Mouse (Mus musculus) midbrain, embryonic 15.5 days (tissue): Measurements from ENCODE around the gene Irf6. TPM values are rescaled to one million over a fixed set of nuclear protein-coding genes. Genes with fewer than 3 reads are reported as not detected.

ENCODE experiments used
- ATAC-seq: fragments of 200-750 bp; cut with Nextera tagmentation; replicated peaks from 2 replicates; pipeline ENCODE4 v1.8.0; 2017; ENCODE audit warnings: moderate TSS enrichment
- H3K27ac ChIP-seq: fragments of 300-500 bp; sonication (generic); 2 replicates; pipeline ENCODE4 v1.5.1; 2015; ENCODE audit warnings: mild to moderate bottlenecking, inconsistent platforms
- H3K27me3 ChIP-seq: fragments of 300-500 bp; sonication (generic); replicated peaks from 2 replicates; pipeline ENCODE4 v1.6.1; 2015; ENCODE audit warnings: inconsistent platforms
- H3K36me3 ChIP-seq: fragments of 300-500 bp; sonication (generic); replicated peaks from 2 replicates; pipeline ENCODE4 v1.6.1; 2015; ENCODE audit warnings: inconsistent platforms
- H3K4me1 ChIP-seq: fragments of 300-500 bp; sonication (generic); 2 replicates; pipeline ENCODE4 v1.6.1; 2015; ENCODE audit warnings: inconsistent platforms
- H3K4me2 ChIP-seq: fragments of 300-500 bp; sonication (generic); 2 replicates; pipeline ENCODE4 v1.6.1; 2015; ENCODE audit warnings: inconsistent platforms, mild to moderate bottlenecking, moderate library complexity
- H3K4me3 ChIP-seq: fragments of 300-500 bp; sonication (generic); 2 replicates; pipeline ENCODE4 v1.5.1; 2015; ENCODE audit warnings: mild to moderate bottlenecking, inconsistent platforms
- H3K9ac ChIP-seq: fragments of 300-500 bp; sonication (generic); 2 replicates; pipeline ENCODE4 v1.6.1; 2015; ENCODE audit warnings: mild to moderate bottlenecking, inconsistent platforms
- H3K9me3 ChIP-seq: fragments of 300-500 bp; sonication (generic); 2 replicates; pipeline ENCODE4 v1.6.1; 2016; ENCODE audit warnings: inconsistent platforms
- WGBS: fragments of 180-500 bp; shearing (Covaris S2); methylation state at CpG from one replicate; pipeline ENCODE4 v1.1.7; 2015; ENCODE audit warnings: mixed read lengths; 5-methylcytosine and 5-hydroxymethylcytosine counted together
- polyA plus RNA-seq: library from polyadenylated mRNA; unstranded; fragments of >200 nt; fragmentation: Nextera tagmentation; extraction: Ambion mirVana; gene quantifications from 2 replicates; pipeline ENCODE4 v1.2.1, GENCODE M21; 2015

Gene Irf6
- polyA plus RNA-seq, 1 experiment from 2014 or later = 0.81 TPM

- no peak for ATAC-seq
- no peak overlapping the region for H3K9ac ChIP-seq
- WGBS = 74% methylated on average over 3 of the region's 3 CpGs
Observed at GRCm38 (mm10) chr1:193159163-193159562, 6.3 kb downstream of the Irf6 start.

GRCm38 (mm10) chr1:193159613-193160012 is 6.7 kb downstream of the Irf6 start:
- no peak overlapping the region for H3K27ac ChIP-seq
- WGBS = 66% methylated on average over 1 of the region's 1 CpGs
- H3K9ac ChIP-seq = no peak overlapping the region
- no peaks in the 10 kb centered on the region for H3K9me3 ChIP-seq
- H3K4me3 ChIP-seq = no peak overlapping the region
- H3K36me3 ChIP-seq = no peaks in the 10 kb centered on the region
- peaks cover 4% of the 10 kb centered on the region for H3K27me3 ChIP-seq
- no peaks in the 10 kb centered on the region for H3K4me1 ChIP-seq
- no peak for ATAC-seq
- H3K4me2 ChIP-seq = no peak overlapping the region

More at GRCm38 (mm10) chr1:193159163-193159562, 6.3 kb downstream of the Irf6 start:
- Histone ChIP-seq H3K36me3 (no peaks in the 10 kb centered on the region), H3K4me2 (no peak overlapping the region), H3K27me3 (peaks cover 8% of the 10 kb centered on the region), H3K27ac (no peak overlapping the region), H3K4me1 (no peaks in the 10 kb centered on the region), H3K9me3 (no peaks in the 10 kb centered on the region), H3K4me3 (no peak overlapping the region)

- H3K9me3 ChIP-seq = no peaks in the 10 kb centered on the region
- ATAC-seq = no peak
- no peaks in the 10 kb centered on the region; the same call in 1 of the 2 replicates for H3K27me3 ChIP-seq
- H3K36me3 ChIP-seq = no peaks in the 10 kb centered on the region
- peak overlapping the region; percentile 19; the same call in 1 of the 2 replicates for H3K4me2 ChIP-seq
- H3K9ac ChIP-seq = no peak overlapping the region
- no peak overlapping the region for H3K27ac ChIP-seq
- WGBS = 18% methylated on average over 18 of the region's 18 CpGs
- no peak overlapping the region for H3K4me3 ChIP-seq
- no peaks in the 10 kb centered on the region for H3K4me1 ChIP-seq
Observed at GRCm38 (mm10) chr1:193160317-193161032, 7.6 kb downstream of the Irf6 start.

- H3K4me2 ChIP-seq = no peak within 1 kb of the TSS
- H3K4me3 ChIP-seq = no peak within 1 kb of the TSS
- 89% methylated on average over 3 of the region's 3 CpGs for WGBS
- no peak within 1 kb of the TSS for H3K27ac ChIP-seq
- H3K9ac ChIP-seq = no peak within 1 kb of the TSS
- no peaks in the 10 kb centered on the region; the same call in 1 of the 2 replicates for H3K27me3 ChIP-seq
- no peak for ATAC-seq
- no peaks in the 10 kb centered on the region for H3K36me3 ChIP-seq
- no peaks in the 10 kb centered on the region for H3K9me3 ChIP-seq
- H3K4me1 ChIP-seq = peaks cover 10% of the 10 kb centered on the region
Observed at GRCm38 (mm10) chr1:193167746-193168145, 14.8 kb downstream of the Irf6 start, which contains the start of gene A130010J15Rik. A130010J15Rik (plus strand) TSS chr1:193168046.

GRCm38 (mm10) chr1:193169228-193169627 is 16.3 kb downstream of the Irf6 start:
- Histone ChIP-seq H3K27me3 (no peaks in the 10 kb centered on the region), H3K4me3 (no peak overlapping the region), H3K9ac (no peak overlapping the region), H3K27ac (no peak overlapping the region), H3K9me3 (no peaks in the 10 kb centered on the region), H3K4me2 (no peak overlapping the region), H3K36me3 (no peaks in the 10 kb centered on the region), H3K4me1 (peaks cover 15% of the 10 kb centered on the region)
- ATAC-seq = no peak
- 89% methylated on average over 7 of the region's 7 CpGs for WGBS

GRCm38 (mm10) chr1:193169856-193170255 is 16.9 kb downstream of the Irf6 start:
- H3K4me3 ChIP-seq = no peak overlapping the region
- H3K36me3 ChIP-seq = no peaks in the 10 kb centered on the region
- H3K9me3 ChIP-seq = no peaks in the 10 kb centered on the region
- peaks cover 21% of the 10 kb centered on the region for H3K4me1 ChIP-seq
- H3K4me2 ChIP-seq = no peak overlapping the region
- H3K9ac ChIP-seq = no peak overlapping the region
- H3K27ac ChIP-seq = no peak overlapping the region
- no peaks in the 10 kb centered on the region for H3K27me3 ChIP-seq
- no peak for ATAC-seq
- WGBS = 82% methylated on average over 2 of the region's 2 CpGs

GRCm38 (mm10) chr1:193172991-193173809 is 20.3 kb downstream of the Irf6 start:
- peak overlapping the region; percentile 83 for H3K27ac ChIP-seq
- ATAC-seq = peak; percentile 99
- peak overlapping the region; percentile 62 for H3K4me3 ChIP-seq
- H3K36me3 ChIP-seq = no peaks in the 10 kb centered on the region
- peak overlapping the region; percentile 64 for H3K4me2 ChIP-seq
- H3K9me3 ChIP-seq = no peaks in the 10 kb centered on the region
- WGBS = under 1% methylated on average over 48 of the region's 48 CpGs
- H3K9ac ChIP-seq = peak overlapping the region; percentile 73
- no peaks in the 10 kb centered on the region for H3K27me3 ChIP-seq
- H3K4me1 ChIP-seq = peaks cover 29% of the 10 kb centered on the region

GRCm38 (mm10) chr1:193173810-193174129 is 20.9 kb downstream of the Irf6 start:
- no peaks in the 10 kb centered on the region for H3K27me3 ChIP-seq
- WGBS = 21% methylated on average over 9 of the region's 9 CpGs
- ATAC-seq = no peak
- peaks cover 29% of the 10 kb centered on the region for H3K4me1 ChIP-seq
- H3K4me3 ChIP-seq = peak overlapping the region; percentile 62
- no peaks in the 10 kb centered on the region for H3K36me3 ChIP-seq
- H3K27ac ChIP-seq = peak overlapping the region; percentile 83
- H3K9me3 ChIP-seq = no peaks in the 10 kb centered on the region
- peak overlapping the region; percentile 64 for H3K4me2 ChIP-seq
- peak overlapping the region; percentile 63 for H3K9ac ChIP-seq

- Histone ChIP-seq H3K27ac (no peak overlapping the region), H3K27me3 (no peaks in the 10 kb centered on the region), H3K36me3 (no peaks in the 10 kb centered on the region), H3K4me2 (peak overlapping the region; percentile 64), H3K4me1 (peaks cover 28% of the 10 kb centered on the region), H3K9me3 (no peaks in the 10 kb centered on the region), H3K9ac (peak overlapping the region; percentile 63; the same call in 1 of the 2 replicates), H3K4me3 (peak overlapping the region; percentile 62)
- ATAC-seq = no peak
- 92% methylated on average over 13 of the region's 13 CpGs for WGBS
Observed at GRCm38 (mm10) chr1:193174143-193174733, 21.3 kb downstream of the Irf6 start.

GRCm38 (mm10) chr1:193181104-193181503 is 28.2 kb downstream of the Irf6 start:
- H3K9ac ChIP-seq = no peak overlapping the region
- no peak for ATAC-seq
- no peak overlapping the region for H3K27ac ChIP-seq
- no peaks in the 10 kb centered on the region for H3K4me1 ChIP-seq
- H3K4me3 ChIP-seq = no peak overlapping the region
- H3K27me3 ChIP-seq = no peaks in the 10 kb centered on the region
- WGBS = 95% methylated on average over 3 of the region's 3 CpGs
- no peaks in the 10 kb centered on the region for H3K9me3 ChIP-seq
- H3K36me3 ChIP-seq = no peaks in the 10 kb centered on the region
- H3K4me2 ChIP-seq = no peak overlapping the region

GRCm38 (mm10) chr1:193188257-193188656 is 35.3 kb downstream of the Irf6 start:
- Histone ChIP-seq H3K4me3 (no peak overlapping the region), H3K4me1 (peaks cover 8% of the 10 kb centered on the region; the same call in 1 of the 2 replicates), H3K9me3 (no peaks in the 10 kb centered on the region), H3K36me3 (no peaks in the 10 kb centered on the region), H3K27ac (no peak overlapping the region), H3K9ac (no peak overlapping the region), H3K4me2 (no peak overlapping the region), H3K27me3 (no peaks in the 10 kb centered on the region)
- WGBS = 86% methylated on average over 6 of the region's 6 CpGs
- ATAC-seq = no peak

- H3K27ac ChIP-seq = peak overlapping the region; percentile 55; the same call in 1 of the 2 replicates
- WGBS = 22% methylated on average over 9 of the region's 9 CpGs
- no peak overlapping the region for H3K4me3 ChIP-seq
- H3K9me3 ChIP-seq = no peaks in the 10 kb centered on the region
- H3K4me1 ChIP-seq = peaks cover 8% of the 10 kb centered on the region; the same call in 1 of the 2 replicates
- H3K36me3 ChIP-seq = no peaks in the 10 kb centered on the region
- ATAC-seq = peak; percentile 87
- H3K27me3 ChIP-seq = no peaks in the 10 kb centered on the region
- no peak overlapping the region for H3K4me2 ChIP-seq
- no peak overlapping the region for H3K9ac ChIP-seq
Observed at GRCm38 (mm10) chr1:193189151-193189621, 36.3 kb downstream of the Irf6 start.
